Mouse (Mus musculus) lung, postnatal 0 days (tissue): ENCODE data around the gene Pga5.
A peak's percentile ranks its signal among the peaks of the same experiment; 100 is the strongest.

Experiments used
- CTCF ChIP-seq: IDR thresholded peaks from 2 replicates; pipeline ENCODE4 v1.5.1; 2016; ENCODE audit warnings: antibody characterized with exemption, mild to moderate bottlenecking
- EP300 ChIP-seq: IDR thresholded peaks from 2 replicates; pipeline ENCODE4 v1.6.1; 2016; ENCODE audit warnings: antibody characterized with exemption, mild to moderate bottlenecking, control low read depth

DNA sequence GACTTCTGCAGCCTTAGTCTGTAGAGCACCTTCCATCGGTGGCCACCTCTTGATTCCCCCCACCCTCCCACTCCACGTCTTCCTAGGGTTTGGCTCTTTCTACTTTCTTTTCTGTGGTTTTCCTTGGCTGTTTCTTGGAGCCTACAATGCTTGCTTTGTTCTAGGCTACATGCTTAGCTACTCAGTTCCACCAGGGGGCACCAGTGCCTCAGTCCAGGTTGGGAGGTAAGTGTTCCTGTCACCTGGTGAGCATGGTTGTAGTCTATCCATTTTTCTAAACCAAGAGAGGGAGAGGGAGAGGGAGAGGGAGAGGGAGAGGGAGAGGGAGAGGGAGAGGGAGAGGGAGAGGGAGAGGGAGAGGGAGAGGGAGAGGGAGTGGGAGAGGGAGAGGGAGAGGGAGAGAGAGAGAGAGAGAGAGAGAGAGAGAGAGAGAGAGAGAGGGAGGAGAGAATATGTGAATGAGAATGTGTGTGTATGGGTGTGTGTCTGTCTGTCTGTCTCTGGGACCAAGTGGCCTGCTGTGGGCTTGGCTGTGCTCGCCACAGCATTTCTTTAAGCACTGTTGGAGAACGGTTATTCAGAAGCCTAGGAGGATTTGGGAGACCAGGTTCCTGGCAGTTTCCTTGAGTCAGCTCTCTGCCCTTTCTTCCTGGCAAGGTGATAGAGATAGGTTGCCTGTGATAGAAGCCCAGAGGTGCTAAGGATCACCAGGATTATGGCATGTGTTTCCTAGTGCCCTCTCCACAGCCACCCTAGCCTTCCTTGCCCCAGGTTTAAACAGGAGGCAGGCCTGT is 37.0 kb upstream of the Pga5 start:
- peak; percentile 89 for TF ChIP-seq CTCF
- no peak for TF ChIP-seq EP300
